In genomic region chr3:100495456-100495855, GRCm38 (mm10) we compare ENCODE assay signal across 13 mouse cellular contexts. TPM values are rescaled to one million over a fixed set of nuclear protein-coding genes. Genes with fewer than 3 reads are reported as not detected.
DNase-seq lines count a peak whose midpoint lies in the region; ATAC-seq and TF ChIP-seq lines count a peak whose summit lies in the region.
"Had no signal": no experiment of that assay in that cellular context is flagged by ENCODE, and none has a peak within 500 bp of the region (broad histone marks: within the 10 kb centered on the region; RNA-seq: fewer than 3 reads in every experiment).

No protein-coding gene starts in this region.

- H3K36me3 ChIP-seq in hindbrain, postnatal 0 days (ENCODE audit: insufficient read depth, low read length): no peaks in the 10 kb centered on the region
- no peaks in the 10 kb centered on the region for H3K36me3 ChIP-seq in hindbrain, embryonic 13.5 days
- no peaks in the 10 kb centered on the region for H3K36me3 ChIP-seq in forebrain, embryonic 15.5 days
- H3K36me3 ChIP-seq: hindbrain, embryonic 12.5 days had no signal

- no peaks in the 10 kb centered on the region for H3K9me3 ChIP-seq in hindbrain, postnatal 0 days (ENCODE audit: low read length)
- H3K9me3 ChIP-seq in hindbrain, embryonic 13.5 days: peaks cover 4% of the 10 kb centered on the region; the same call in 1 of the 2 replicates
- H3K9me3 ChIP-seq in forebrain, embryonic 15.5 days: no peaks in the 10 kb centered on the region

- no peak overlapping the region for H3K4me3 ChIP-seq in hindbrain, postnatal 0 days (ENCODE audit: low read length)
- no peak overlapping the region for H3K4me3 ChIP-seq in hindbrain, embryonic 13.5 days
- no peak overlapping the region for H3K4me3 ChIP-seq in forebrain, embryonic 15.5 days
- H3K4me3 ChIP-seq: heart, adult 2 months; hindbrain, embryonic 12.5 days had no signal

- H3K27me3 ChIP-seq in hindbrain, postnatal 0 days (ENCODE audit: insufficient read depth, low read length): no peaks in the 10 kb centered on the region
- peaks cover 7% of the 10 kb centered on the region; the same call in 1 of the 2 replicates for H3K27me3 ChIP-seq in hindbrain, embryonic 13.5 days
- H3K27me3 ChIP-seq in forebrain, embryonic 15.5 days: 0 out of 2 replicates have a peak, but pooled peaks cover 3% of the 10 kb centered on the region

- no peak for DNase-seq in hindbrain, postnatal 0 days (ENCODE audit: low spot score)
- peak; percentile 29 for DNase-seq in thymus, postnatal 14 days
- DNase-seq in thymus, postnatal 4 days: no peak
- DNase-seq in heart, postnatal 4 days: no peak
- DNase-seq in kidney, postnatal 10 days: no peak
- DNase-seq: adrenal gland, postnatal 25 days; heart, adult 2 months; kidney, adult 18-20 months; kidney, postnatal 36 days; lung, embryonic 14.5 days had no signal

- no peak overlapping the region for H3K27ac ChIP-seq in hindbrain, postnatal 0 days
- H3K27ac ChIP-seq in hindbrain, embryonic 13.5 days: no peak overlapping the region
- no peak overlapping the region for H3K27ac ChIP-seq in forebrain, embryonic 15.5 days (replicated peaks)
- H3K27ac ChIP-seq: heart, adult 2 months; hindbrain, embryonic 12.5 days had no signal

- H3K4me1 ChIP-seq in hindbrain, postnatal 0 days (ENCODE audit: insufficient read depth, low read length): no peaks in the 10 kb centered on the region
- no peaks in the 10 kb centered on the region for H3K4me1 ChIP-seq in hindbrain, embryonic 13.5 days (replicated peaks)
- H3K4me1 ChIP-seq in forebrain, embryonic 15.5 days: no peaks in the 10 kb centered on the region
- H3K4me1 ChIP-seq: hindbrain, embryonic 12.5 days had no signal

- 0 out of 2 replicates have a peak, but pooled peaks have one; percentile 12 for ATAC-seq in hindbrain, postnatal 0 days
- ATAC-seq in hindbrain, embryonic 13.5 days (ENCODE audit: low FRiP score): no peak
- ATAC-seq in forebrain, embryonic 15.5 days (replicated peaks): peak; percentile 53; the same call in 1 of the 2 replicates

- H3K9ac ChIP-seq in hindbrain, postnatal 0 days (replicated peaks; ENCODE audit: low read length): no peak overlapping the region
- H3K9ac ChIP-seq in hindbrain, embryonic 13.5 days: no peak overlapping the region
- H3K9ac ChIP-seq in forebrain, embryonic 15.5 days (replicated peaks): no peak overlapping the region
- H3K9ac ChIP-seq: hindbrain, embryonic 12.5 days; lung, embryonic 14.5 days had no signal

- WGBS in hindbrain, postnatal 0 days: 88% methylated on average over 16 of the region's 16 CpGs
- WGBS in hindbrain, embryonic 13.5 days: 84% methylated on average over 16 of the region's 16 CpGs
- WGBS in forebrain, embryonic 15.5 days: 85% methylated on average over 16 of the region's 16 CpGs

- TF ChIP-seq CTCF in hindbrain, postnatal 0 days (IDR thresholded peaks at IDR 0.05; ENCODE audit: low read depth): no peak

- H3K4me2 ChIP-seq in hindbrain, postnatal 0 days (ENCODE audit: low read depth, low read length): no peak overlapping the region
- no peak overlapping the region for H3K4me2 ChIP-seq in hindbrain, embryonic 13.5 days
- H3K4me2 ChIP-seq in forebrain, embryonic 15.5 days (replicated peaks): no peak overlapping the region
- H3K4me2 ChIP-seq: hindbrain, embryonic 12.5 days; lung, embryonic 14.5 days had no signal

RNA-seq across cellular contexts. Expression of gene Tent5c, which starts 6.3 kb away (rescaled TPM):
- 2.9 and 3.7 TPM in 2 replicates for total RNA-seq in hindbrain, postnatal 0 days (2014; rRNA removed)
- 1.1 and 1.2 TPM in 2 replicates for polyA plus RNA-seq in hindbrain, postnatal 0 days (2015; fragmentation: Nextera tagmentation; extraction: Ambion mirVana)
- 3.6 and 4.3 TPM in 2 replicates for polyA plus RNA-seq in hindbrain, embryonic 13.5 days (2015; fragmentation: Nextera tagmentation; extraction: Ambion mirVana)
- 3.1 and 3.2 TPM in 2 replicates for polyA plus RNA-seq in forebrain, embryonic 15.5 days (2015; fragmentation: Nextera tagmentation; extraction: Ambion mirVana)
- total RNA-seq in heart, postnatal 4 days (2021): 10 to 100 TPM; 17.9 to 51.7 TPM
